Mouse (Mus musculus) T-cell, adult 2 months (primary cell): ENCODE data around the gene Ypel3.
"Not testable (repeated sequence)": the region's sequence is repeated elsewhere in the genome, so short reads cannot be mapped to it uniquely, and the experiment has no call there.

Experiments used
- DNase-seq: peaks from one replicate; pipeline ENCODE4 v3.0.0; 2022; ENCODE audit warnings: low spot score

Gene Ypel3

DNA sequence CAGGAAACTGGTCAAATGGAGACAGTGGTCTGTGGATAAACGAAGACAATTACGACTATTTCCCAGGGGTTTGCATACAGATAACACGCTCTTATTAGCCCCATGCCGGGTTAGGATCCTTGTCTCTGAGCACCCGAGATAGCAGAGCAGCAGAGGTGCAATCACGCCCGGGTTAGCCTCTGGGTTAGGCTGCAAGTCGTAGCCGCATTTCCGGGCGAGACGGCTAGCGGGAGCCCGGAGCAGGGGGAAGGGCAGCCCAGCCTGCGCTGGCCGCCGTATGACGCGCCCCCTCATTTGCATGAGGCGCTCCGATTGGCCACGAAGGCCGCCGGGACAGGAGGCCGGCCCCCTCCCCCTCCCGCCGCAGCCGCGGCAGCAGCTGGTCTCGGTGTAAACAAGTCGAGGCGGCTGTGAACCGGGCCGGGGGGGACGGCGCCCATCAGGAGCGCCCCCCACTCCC lies at the start of gene Ypel3:
Gene Ypel3, plus strand, starts transcription at position 358 of the 460 bp plus-strand sequence.
- DNase-seq, result peak; percentile 94

DNA sequence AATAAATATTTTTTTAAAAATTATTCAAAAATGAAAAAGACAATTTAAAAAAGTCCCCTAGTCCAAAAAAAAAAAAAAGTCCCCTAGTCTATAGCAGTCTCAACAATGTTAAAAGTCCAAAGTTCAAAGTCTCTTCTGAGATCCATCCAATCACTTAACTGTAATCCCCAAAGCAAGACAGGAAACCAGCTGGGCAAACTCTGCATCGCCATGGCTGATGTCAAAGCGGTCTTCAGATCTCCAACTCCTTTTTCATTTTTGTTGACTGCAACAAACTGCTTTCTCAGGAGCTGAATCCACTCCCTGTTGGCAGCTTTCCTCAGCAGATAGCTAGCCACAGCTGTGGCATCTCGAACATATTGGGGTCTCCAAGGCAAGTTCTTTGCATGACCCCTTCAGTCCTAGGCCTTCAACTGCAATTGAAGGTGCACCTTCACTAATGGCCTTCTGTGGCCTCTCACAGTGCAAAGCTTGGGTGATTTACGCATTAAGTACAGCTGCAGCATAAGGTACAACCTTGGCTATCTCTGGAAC lies 46.4 kb upstream of the Ypel3 start:
- not testable (repeated sequence) for DNase-seq

DNA sequence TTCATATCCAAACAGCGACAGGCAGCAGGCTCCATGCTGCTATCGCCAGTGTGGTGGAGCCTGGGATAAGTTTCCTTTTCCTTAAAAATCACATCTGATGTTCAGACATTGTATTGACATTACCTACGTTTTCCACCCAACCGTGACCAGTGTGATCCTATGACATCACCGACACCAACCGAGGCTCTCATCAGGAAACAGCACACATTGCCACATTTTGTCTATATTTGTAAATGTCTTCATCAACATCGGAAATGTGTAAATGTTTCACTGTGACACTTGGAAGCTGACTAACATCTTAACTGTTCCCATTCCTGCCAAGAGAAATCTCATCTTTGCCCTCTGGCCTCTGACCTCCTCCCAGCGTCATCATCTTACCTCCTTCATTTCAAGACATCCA lies 40.6 kb upstream of the Ypel3 start:
- no peak for DNase-seq

DNA sequence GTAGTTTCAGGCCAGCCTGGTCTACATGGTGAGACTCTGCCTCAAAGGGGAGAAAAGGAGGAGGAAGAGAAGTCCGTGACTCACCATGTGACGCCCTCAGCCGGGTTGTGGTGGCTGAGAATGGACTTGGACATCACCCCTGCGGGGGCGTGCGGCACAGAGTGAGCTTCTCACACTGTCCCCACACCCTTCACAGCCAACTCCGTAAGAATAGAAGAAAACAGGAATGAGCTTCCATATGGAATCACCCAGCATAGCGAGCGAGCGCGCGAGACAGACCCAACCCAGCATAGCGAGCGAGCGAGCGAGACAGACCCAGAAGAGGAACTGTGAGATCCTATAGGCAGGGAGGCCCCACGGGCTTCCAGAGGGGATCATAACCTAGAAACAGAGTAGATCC lies 37.2 kb upstream of the Ypel3 start:
- DNase-seq, result no peak

DNA sequence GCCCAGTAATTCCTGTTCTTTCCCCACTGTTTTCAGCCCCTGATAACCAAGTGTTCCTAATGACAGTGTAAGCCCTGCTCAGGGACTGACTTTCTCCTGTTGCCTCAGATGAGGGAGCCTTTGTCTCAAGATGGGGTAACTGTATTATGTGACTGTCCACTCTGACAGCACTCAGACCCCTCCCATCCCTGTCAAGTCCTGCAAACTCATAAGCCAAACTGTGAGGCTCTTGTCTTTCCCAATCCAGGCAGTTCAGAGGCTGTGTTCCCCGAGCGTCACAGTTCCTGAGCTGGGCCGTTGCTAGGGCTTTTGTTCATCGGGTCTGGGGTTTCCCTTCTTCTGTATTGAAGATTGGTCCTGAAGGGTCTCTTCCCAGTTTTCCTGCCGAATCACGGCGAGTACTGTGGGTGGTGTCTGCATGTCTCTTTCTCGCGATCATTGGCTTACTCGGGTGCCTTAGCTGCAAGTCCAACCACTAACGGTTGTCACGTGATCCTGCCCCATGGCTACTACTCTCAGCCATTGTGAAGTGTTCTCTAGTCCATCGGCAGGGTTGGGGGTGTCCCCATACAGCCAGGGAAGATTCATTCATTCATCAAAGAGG lies 36.5 kb upstream of the Ypel3 start:
- DNase-seq, result no peak

DNA sequence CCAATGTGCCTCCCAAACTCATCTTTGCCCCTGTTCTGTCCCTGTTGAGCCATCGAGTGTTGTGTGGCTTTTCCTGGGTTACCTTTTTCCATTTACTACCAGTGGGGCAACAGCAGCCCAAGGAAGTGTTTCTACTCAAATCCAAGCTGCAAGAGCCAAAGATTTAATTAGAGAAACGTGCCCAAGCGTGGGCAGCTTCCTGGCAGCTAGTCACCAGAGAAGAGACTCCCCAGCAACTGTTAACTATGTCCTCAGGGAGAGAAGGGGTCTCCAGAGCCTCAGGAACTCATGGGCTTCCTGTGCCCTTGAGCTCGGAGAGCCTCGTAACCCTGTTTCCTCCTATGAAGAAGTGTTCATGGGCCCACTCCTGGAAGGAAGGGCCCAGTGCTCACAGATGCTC lies 35.8 kb upstream of the Ypel3 start:
- no peak for DNase-seq

DNA sequence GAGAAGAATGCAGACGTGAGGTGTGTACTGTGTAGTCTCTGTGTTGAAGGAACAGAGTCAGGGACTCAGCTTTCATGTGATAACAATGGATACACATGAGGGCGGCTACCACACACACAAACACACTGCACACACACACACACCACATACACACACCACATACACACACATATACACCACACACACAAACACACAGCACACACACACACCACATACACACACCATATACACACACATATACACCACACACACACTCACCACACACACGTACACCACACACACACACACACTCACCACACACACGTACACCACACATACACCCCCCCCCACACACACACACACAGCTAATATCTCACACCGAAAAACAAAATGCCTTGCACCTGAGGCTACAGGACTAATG lies 35.3 kb upstream of the Ypel3 start:
- no peak for DNase-seq

DNA sequence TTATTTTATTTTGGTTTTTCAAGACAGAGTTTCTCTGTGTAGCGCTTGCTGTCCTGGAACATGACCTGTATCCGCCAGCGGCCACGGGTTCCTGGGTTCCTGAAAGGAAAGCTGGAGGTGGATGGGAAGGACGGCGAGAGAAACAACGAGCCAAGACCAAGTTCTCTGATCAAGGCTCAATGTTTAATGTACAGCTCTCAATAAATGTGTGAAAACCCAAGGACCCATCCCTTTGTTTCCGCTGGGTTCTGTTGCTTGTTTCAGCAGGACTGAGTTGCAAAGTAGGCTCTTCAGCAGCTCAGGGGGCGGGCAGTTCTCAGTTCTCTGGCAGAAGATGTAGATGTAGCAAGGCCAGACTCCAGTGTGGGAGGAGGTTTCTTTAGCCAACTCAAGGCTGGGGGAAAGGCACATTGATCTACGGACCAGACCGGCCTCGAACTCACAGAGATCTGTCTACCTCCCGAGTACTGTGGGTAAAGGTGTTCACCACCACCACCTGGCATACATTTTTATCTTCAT lies 34.7 kb upstream of the Ypel3 start:
- no peak for DNase-seq

DNA sequence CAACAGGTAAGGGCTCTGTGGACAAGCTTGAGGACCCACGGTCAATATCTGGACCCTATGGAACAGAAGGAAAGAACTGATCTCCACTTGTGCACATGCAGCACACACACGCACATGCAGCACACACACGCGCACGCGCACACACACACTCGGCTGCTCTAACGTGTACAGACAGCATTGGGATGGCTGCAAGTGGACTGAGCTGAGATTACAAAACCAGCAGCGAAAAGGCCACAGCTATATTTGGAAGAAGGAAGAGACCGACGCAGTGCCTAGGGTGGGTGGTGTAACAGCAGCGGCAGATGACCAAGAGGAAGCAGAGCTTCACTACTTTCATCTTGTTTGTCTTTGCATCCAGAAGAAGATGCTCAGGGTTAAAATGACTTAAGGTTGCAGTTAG lies 30.7 kb upstream of the Ypel3 start:
- DNase-seq, result no peak

DNA sequence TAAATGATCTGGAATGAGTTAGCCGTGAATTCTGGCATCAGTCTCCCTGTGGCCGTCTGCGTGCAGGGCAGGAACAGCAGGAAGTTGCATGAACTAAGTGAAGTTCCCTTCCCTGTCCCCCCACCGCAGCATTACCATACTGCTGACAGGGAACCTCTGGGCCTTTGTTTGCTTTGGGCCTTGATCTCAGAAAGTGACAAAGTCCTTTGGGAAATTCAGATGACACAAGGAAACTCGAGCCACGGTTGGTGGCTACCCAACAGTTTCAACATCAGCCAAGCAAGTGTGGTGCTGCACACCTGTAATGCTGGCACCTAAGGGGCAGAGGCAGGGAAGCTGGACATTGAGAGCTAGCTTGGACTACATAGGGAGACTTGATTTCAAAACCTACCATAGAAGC lies 30.0 kb upstream of the Ypel3 start:
- no peak for DNase-seq

DNA sequence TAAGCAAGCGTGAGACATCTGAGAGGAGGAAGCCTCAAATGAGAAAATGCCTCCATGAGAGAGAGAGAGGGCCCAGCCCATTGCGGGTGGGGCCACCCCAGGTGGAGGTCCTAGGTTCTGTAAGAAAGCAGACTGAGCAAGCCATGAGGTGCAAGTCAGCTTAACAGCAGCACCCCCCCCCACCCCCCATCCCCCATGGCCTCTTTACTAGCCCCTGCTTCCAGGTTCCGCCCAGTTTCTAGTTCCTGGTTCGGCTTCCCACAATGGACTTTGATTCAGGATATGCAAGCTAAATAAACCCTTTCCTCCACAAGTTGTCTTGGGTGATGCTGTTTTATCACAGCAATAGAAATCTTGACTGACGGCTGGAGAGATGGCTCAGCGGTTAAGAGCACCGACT lies 27.9 kb upstream of the Ypel3 start:
- DNase-seq, result no peak

DNA sequence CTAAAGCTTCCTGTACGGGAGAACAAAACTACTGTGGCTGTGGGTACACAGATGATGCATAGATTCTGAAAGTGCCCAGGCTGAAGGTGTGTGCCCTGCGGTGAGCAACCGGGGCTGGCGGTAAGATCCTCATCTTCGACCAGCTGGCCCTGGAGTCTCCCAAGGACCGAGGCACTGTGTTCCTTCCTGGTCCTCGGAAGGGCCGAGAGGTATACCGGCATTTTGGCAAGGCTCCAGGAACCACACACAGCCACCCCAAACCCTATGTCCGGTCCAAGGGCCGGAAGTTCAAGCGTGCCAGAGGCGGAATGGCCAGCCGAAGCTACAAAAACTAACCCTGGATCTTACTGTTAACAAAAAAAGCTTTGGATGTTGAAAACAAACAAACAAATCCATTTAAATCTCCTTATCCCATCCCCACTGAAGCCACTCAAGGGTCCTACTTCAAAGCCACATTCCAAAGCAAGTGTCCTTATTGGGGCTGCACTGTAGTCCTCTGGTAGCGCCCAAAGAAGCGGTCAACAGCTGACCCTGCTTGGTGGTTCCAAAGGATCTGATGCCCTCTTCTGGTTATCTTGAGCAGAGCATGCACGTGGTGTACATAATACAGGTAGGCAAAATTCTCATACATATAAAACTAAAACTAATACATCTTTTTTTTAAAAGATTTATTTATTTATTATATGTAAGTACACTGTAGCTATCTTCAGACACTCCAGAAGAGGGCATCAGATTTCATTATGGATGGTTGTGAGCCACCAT lies 27.0 kb upstream of the Ypel3 start:
- no peak for DNase-seq

DNA sequence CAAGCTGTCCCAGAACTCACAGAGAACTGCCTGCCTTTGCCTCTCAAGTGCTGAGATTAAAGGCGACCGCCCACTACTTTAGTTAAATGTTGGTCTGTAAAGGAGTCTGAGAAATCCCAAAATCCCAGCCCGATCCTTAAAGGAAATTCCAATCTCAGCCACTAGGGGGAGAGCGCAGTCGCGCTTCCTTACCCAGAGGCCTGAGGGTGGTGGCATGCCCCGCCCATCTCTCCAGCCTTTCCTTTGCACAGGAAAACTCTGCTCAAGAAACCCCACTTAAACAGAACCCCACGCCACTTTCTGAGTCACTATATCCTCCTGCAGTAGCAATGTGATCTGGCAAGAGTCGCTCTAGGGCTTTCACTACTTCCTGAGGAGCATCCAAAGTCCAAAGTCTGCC lies 21.9 kb upstream of the Ypel3 start:
- DNase-seq, result peak; percentile 53

DNA sequence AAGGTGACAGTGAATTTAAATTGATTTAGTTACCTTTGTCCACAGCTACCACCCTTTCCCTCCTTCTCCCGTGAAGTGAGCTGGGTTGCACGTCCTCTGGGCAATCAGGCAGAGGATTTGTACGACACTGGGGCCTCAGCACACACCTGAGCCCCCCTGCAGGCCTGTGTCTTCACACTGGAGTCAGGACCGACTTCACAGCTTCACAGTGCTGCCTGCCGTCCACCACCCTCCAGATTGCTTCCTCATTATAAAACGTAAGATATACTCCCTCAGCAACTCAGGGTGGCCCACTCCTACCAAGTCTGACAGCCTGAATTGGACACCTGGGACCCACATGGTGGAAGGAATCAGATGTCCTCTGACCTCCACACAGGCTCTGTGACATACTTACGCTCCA lies 18.2 kb upstream of the Ypel3 start:
- no peak for DNase-seq

DNA sequence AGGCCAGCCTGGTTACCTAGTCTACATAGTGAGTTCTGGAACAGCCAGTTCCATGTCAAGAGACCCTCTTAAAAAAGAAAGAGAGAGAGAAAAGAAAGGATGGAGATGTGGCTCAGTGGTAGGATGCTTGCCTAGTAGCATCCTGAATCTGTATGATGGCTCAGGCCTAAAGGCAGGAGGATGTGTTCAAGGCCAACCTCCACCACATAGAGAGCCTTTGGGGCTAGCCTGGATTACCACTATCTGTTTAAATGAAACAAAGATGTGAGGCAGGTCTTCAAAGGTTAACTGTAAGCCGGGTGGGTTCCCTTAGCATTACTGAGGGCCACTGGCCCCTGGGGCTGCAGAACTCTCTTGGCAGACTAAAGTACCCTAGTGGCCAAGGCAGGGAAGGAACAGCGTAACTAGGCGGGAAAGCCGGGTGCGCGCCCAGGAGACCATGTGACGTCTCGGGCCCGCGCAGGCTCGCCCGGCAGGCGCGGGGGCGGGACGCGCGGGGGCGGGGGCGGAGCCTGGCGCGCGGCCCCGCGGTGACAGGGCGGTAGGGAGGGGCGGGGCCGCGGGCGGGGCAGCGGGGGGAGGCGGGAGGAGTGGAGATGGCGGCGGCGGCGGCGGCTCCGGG lies 17.6 kb upstream of the Ypel3 start, which contains the start of gene Mapk3:
Gene Mapk3, plus strand, starts transcription at position 552 of the 622 bp plus-strand sequence.
- DNase-seq, result peak; percentile 93

DNA sequence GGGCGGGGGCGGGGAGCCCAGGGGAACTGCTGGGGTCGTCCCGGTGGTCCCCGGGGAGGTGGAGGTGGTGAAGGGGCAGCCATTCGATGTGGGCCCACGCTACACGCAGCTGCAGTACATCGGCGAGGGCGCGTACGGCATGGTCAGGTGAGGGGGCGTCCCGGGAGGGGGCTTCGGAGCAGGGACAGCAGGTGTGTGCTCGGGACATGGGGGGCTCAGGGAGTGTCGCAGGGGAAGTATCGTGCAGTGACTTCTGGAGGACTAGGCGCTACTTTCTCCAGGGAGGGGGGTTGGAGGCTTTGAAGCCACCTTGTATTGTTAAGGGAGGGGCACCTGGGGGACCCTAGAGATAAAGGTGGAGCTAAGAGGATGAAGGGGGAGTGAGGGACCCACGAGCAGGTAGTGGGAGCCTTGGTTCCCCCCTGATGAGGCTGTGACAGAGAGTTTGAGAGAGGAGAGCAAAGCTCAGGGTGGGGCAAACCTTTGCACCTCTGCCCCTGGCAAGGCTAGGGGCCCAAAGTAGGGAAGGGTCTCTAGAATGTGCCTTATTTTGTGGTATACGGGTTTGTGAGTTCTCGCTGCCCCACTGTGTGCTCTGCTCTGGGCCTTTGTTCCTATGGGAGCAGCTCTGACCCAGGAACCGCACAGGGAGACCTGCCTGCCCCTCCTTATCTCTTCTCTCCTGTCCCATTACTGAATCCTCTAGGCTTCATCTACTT lies 16.9 kb upstream of the Ypel3 start:
- DNase-seq, result no peak

DNA sequence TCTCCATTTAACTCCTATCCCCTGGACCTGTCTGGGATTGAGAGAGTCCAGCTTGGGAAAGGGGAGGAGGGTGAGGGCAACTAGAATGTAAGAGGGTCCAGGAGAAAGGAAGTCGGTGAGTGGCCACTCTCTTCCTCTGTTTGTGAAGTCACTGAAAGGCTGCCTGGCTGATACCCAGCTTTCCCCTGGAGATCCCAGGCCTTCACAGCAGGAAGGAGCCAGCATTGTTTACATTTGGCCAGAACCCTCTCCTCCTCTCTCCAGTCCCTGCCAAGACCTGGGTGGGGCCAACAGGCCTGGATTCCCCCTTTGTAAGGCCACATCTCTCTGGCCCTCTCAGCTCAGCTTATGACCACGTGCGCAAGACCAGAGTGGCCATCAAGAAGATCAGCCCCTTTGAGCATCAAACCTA lies 16.4 kb upstream of the Ypel3 start:
- DNase-seq, result no peak

DNA sequence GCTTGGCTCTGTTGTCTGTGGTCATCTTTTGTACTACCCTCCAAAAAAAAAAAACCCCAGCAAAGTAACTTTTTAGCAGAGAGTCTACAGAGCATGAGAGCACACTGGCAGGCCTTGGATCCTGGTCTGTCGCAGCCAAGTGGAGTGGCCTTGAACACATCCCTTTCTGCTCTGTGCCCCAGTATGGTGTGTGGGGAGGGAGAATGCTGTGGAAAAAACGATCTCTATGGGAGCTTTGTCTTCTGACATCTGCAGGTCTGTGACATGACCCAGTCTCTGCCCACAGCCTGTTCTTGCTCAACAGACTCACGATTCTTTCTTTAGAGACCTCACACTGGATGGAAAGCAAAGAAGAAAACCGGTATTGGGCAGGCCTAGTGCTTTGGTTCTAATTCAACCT lies 15.8 kb upstream of the Ypel3 start:
- DNase-seq, result no peak

DNA sequence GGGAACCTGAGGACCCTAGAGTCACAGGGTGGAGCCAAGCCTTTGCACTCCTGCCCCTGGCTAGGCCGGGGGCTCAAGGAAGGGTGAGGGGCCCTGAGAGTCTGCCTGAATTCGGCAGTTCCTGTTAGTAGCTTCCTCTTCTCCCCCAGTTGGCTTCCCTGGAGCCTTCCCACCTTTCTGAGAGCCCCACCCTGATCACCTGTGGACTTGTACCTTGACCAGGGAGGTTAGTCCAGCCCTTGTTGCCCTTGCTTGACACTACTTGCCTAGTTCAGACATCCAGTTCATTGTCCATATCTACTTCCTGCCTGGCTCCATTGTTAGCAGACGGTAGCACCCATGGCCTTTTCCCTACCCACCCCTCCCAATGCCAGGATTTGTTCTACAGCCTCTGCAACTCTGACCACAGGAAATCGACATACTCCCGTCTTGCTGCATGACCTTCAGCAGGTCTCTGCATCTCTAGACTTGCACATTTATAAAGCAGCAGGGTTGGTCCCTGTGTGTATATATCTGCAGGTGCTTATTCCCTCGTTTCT lies 15.2 kb upstream of the Ypel3 start:
- DNase-seq, result no peak

DNA sequence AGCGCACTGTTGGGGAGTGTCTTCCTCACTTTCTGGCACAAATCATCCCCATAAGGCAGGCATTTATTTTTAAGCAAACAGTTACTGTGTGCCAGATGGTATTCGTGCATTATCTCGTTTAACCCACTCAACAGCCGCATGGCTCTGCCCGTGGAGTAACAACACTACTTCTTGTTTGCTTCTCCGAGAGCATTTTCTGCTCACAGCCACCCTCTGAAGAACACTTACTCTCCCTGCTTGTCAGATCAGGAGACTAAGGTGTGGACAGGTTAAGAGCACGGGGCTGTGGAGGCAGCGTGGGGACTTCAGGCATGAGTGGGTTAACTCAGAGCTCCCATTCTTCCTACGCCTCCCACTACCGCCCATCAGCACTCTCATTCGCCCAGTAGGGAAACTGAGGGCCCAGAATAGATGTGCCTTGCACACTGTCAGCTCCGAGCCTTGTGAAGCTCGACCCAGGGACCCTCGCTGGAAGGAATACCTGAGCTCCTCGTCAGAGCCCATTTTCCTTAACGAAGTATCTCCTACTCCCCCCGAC lies 14.2 kb upstream of the Ypel3 start:
- no peak for DNase-seq

DNA sequence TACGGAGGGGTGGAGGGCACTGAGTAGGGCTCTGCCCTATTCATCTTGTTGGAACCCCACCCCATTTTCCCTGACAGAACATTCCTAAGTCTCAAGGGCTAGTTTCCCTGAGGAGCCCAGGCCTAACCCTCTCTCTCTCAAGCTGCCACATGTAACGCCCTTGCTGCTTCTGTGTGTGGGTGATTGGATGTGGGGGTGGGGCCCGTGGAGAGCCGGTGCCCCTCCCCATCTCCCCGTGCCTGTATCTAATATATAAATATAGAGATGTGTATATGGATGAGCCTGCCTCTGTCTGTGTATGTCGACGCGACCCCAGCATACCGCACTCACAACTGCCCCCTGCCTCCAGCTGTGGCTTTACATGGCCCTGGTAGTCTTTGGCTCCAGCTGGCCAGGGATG lies 11.2 kb upstream of the Ypel3 start:
- DNase-seq, result no peak

DNA sequence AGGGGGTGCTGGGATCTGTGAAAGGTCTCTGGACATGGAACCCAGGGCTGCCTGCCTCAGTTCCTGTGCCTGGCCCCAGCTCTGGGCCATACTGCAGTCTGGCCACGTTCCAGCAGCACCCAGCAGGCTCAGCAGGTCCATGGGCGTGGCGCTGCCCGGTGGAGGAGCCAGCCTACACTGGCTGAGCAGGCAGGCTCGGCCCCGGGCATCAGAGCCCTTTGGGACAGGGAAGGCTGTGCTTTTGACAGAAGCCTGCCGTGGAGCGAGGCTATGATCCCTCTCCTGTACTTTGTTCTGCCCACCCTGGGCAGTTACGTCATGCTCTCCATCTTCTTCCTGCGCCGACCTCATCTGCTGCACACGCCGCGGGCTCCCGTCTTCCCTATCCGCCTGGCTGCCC lies 10.6 kb upstream of the Ypel3 start, which contains the start of gene Gdpd3:
Gene Gdpd3, plus strand, starts transcription at position 134 of the 400 bp plus-strand sequence.
- DNase-seq, result no peak
